Mouse (Mus musculus) limb, embryonic 10.5 days (tissue): ENCODE measurements around the gene Gm13277. TPM values are rescaled to one million over a fixed set of nuclear protein-coding genes. Genes with fewer than 3 reads are reported as not detected.
A peak's percentile ranks its signal among the peaks of the same experiment; 100 is the strongest.
"Not testable (repeated sequence)": the region's sequence is repeated elsewhere in the genome, so short reads cannot be mapped to it uniquely, and the experiment has no call there.

Experiments used
- DNase-seq: peaks from one replicate; pipeline ENCODE4 v3.0.0-alpha.2; 2017; ENCODE audit warnings: low spot score
- H3K27ac ChIP-seq: fragments of 300-500 bp; sonication (generic); 2 replicates; pipeline ENCODE4 v1.5.1; 2016; ENCODE audit warnings: mild to moderate bottlenecking
- H3K27me3 ChIP-seq: fragments of 300-500 bp; sonication (generic); 2 replicates; pipeline ENCODE4 v1.6.1; 2016; ENCODE audit warnings: low read depth, mild to moderate bottlenecking; ENCODE audit not compliant: poor library complexity, severe bottlenecking
- H3K36me3 ChIP-seq: fragments of 300-500 bp; sonication (generic); 2 replicates; pipeline ENCODE4 v1.6.1; 2016; ENCODE audit warnings: mild to moderate bottlenecking, moderate library complexity
- H3K4me1 ChIP-seq: fragments of 300-500 bp; sonication (generic); 2 replicates; pipeline ENCODE4 v1.6.1; 2016
- H3K4me3 ChIP-seq: fragments of 300-500 bp; sonication (generic); 2 replicates; pipeline ENCODE4 v1.5.1; 2016; ENCODE audit warnings: mild to moderate bottlenecking, moderate library complexity
- H3K9me3 ChIP-seq: fragments of 300-500 bp; sonication (generic); replicated peaks from 2 replicates; pipeline ENCODE4 v1.6.1; 2016; ENCODE audit warnings: mild to moderate bottlenecking
- WGBS: fragments of 180-500 bp; shearing (Covaris S2); methylation state at CpG from one replicate; pipeline ENCODE4 v1.1.7; 2016; 5-methylcytosine and 5-hydroxymethylcytosine counted together
- polyA plus RNA-seq: library from polyadenylated mRNA; unstranded; fragments of >200 nt; fragmentation: Nextera tagmentation; extraction: Ambion mirVana; gene quantifications from 2 replicates; pipeline ENCODE4 v1.2.1, GENCODE M21; 2016

The Gm13277 gene
- polyA plus RNA-seq = not detected in 2 replicates

DNA sequence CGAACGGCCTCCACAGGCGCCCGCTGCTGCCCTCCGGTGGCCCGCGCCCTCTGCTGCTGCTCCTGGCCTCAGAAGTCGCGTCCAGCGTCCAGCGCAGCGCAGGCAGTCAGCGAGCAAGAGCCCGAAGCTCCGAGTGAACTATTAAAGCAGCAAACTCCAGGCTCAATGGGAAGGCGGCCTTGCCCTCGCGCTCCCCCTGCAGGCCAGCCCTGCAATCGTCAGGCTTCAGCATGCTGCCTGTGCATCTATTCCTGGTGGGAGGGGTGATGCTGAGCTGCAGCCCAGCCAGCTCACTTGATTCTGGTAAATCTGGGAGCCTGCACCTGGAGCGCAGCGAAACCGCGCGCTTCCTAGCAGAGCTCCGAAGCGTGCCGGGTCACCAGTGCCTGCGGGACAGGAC lies at the start of gene Gm13277:
Gm13277 (plus strand) TSS at position 231 of the 400 bp plus-strand sequence.
- H3K4me1 ChIP-seq, H3K4me3 ChIP-seq, DNase-seq, H3K27ac ChIP-seq, H3K9me3 ChIP-seq, H3K36me3 ChIP-seq, H3K27me3 ChIP-seq: not testable (repeated sequence)
- WGBS = 0% methylated on average over 4 of the region's 28 CpGs

DNA sequence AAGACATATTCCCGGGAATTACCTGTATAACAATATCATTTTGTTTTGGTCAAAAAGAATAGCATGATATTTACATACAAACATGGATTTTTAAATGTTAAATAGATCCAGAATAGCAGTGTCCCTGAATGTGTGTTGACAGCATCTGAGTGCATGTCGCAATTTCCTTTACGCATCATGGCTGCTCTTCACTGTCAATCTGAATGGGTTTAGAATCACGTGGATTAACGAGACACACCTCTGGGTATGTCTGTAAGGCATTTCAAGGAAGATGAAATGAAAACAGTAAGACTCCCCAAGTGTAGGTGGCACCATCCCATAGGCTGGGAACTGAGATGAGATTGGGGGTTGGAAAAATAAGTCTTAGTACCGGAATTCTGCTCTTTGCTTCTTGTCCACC lies 49.4 kb upstream of the Gm13277 start:
- no peak for DNase-seq
- Histone ChIP-seq H3K27me3 (no peaks in the 10 kb centered on the region), H3K27ac (no peak overlapping the region), H3K4me3 (no peak overlapping the region), H3K4me1 (0 out of 2 replicates have a peak, but pooled peaks cover 3% of the 10 kb centered on the region), H3K9me3 (no peaks in the 10 kb centered on the region), H3K36me3 (no peaks in the 10 kb centered on the region)
- WGBS = 93% methylated on average over 6 of the region's 6 CpGs

DNA sequence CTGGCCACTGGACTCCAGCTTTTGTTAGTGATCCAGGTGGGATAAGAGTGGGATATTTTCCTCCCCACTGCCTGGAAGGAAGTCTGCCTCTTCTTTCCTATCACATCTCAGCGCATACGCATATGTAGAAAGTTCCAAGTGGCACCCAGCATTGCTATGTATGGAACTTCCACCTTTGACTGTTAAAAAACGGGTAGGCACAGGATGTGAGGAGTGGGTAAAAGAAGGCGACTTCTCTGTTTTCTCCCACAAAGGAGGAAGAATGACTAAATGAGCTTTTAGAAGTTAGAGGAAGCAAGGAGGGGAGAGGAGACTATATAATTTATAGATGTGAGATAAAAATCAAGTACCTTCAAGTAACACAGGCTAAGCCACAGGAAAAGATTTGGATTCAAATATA lies 47.0 kb upstream of the Gm13277 start:
- no peaks in the 10 kb centered on the region for H3K9me3 ChIP-seq
- no peak for DNase-seq
- no peak overlapping the region for H3K27ac ChIP-seq
- H3K36me3 ChIP-seq = no peaks in the 10 kb centered on the region
- H3K4me3 ChIP-seq = no peak overlapping the region
- H3K4me1 ChIP-seq = peaks cover 15% of the 10 kb centered on the region
- WGBS = 90% methylated on average over 4 of the region's 4 CpGs
- no peaks in the 10 kb centered on the region for H3K27me3 ChIP-seq

DNA sequence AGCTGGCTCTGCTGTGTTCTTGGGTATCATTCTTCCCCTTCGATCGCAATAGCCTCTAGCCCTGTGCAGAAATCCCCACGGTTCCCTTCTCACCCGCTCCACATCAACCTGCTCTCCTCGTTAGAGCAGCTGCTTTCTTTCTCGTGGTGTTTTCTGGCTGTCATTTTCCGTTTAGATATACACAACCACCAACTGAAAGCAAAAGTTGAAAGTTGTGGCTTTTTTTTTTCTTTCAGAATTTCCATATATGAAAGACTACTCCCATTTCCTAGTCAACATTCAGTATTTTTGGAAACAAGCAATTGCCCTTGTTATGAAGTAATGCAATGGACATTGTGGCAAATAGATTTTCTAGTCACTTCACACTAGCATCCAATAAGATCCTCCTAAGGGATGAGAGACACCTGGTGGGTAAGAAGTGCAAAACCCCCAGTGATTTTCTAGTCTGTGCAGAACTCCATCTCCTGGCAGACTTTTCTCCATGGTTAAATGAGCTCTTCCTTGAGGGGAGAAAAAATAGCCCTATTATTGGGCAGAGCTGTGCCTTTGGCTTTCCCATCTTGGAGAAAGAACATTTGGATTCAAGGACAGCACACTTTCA lies 45.6 kb upstream of the Gm13277 start:
- H3K27me3 ChIP-seq = no peaks in the 10 kb centered on the region
- DNase-seq = no peak
- H3K27ac ChIP-seq = no peak overlapping the region
- H3K4me3 ChIP-seq = no peak overlapping the region
- H3K9me3 ChIP-seq = no peaks in the 10 kb centered on the region
- WGBS = 87% methylated on average over 7 of the region's 7 CpGs
- H3K36me3 ChIP-seq = no peaks in the 10 kb centered on the region
- H3K4me1 ChIP-seq = peaks cover 22% of the 10 kb centered on the region

DNA sequence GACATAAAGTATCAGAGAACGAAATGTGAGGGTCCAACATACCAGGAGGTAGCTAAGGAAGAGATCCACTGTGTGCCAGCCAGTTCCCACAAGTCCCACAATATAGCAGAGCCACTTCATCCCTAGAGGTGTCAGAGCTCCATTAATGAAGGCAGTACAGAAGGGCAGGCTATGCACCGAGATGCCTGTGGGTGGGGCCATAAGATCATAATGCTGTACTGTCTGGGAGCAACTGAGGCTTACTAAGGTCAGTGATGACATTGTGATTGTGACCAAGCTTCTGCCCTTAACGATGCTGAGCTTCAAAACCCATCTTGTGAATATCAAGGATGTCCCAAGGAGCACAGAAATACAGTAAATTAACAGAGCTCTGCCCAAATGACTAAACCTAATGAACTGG lies 44.2 kb upstream of the Gm13277 start:
- H3K4me3 ChIP-seq = no peak overlapping the region
- H3K27ac ChIP-seq = no peak overlapping the region
- WGBS = 85% methylated on average over 3 of the region's 3 CpGs
- DNase-seq = no peak
- H3K9me3 ChIP-seq = no peaks in the 10 kb centered on the region
- H3K36me3 ChIP-seq = no peaks in the 10 kb centered on the region
- no peaks in the 10 kb centered on the region for H3K27me3 ChIP-seq
- peaks cover 24% of the 10 kb centered on the region for H3K4me1 ChIP-seq

DNA sequence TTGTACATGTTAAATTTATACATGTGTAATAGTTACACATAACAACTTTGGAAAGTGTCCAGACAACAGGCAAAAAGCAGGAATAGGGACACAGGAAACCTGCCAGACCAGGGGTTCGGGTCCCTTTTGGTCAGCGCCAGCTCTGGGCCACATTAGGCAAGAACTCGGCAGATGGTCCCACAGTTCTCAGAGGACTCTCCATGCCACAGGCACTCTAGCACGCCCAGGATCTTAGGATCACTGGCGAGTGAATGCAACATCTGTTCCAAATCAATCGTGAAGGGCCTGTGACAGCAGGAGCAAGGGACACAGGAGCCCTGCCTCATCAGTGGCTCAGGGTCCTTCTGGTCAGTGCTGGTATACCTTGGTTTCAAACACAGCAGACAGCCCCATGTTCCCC lies 38.5 kb upstream of the Gm13277 start:
- no peak for DNase-seq
- Histone ChIP-seq H3K4me1 (peaks cover 27% of the 10 kb centered on the region), H3K27ac (no peak overlapping the region), H3K27me3 (no peaks in the 10 kb centered on the region), H3K36me3 (no peaks in the 10 kb centered on the region), H3K4me3 (no peak overlapping the region), H3K9me3 (no peaks in the 10 kb centered on the region)
- WGBS = 43% methylated on average over 6 of the region's 6 CpGs

DNA sequence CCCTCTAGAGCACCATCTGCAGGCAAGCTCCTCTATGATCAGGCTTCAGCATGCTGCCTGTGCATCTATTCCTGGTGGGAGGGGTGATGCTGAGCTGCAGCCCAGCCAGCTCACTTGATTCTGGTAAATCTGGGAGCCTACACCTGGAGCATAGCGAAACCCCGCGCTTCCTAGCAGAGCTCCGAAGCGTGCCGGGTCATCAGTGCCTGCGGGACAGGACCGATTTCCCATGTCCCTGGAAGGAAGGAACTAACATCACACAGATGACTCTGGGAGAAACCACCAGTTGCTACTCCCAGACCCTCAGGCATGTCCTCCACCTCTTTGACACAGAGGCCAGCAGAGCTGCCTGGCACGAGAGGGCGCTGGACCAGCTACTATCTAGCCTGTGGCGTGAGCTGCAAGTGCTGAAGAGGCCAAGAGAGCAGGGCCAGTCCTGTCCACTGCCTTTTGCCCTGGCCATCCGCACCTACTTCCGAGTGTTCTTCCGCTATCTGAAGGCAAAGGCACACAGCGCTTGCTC lies 33.6 kb upstream of the Gm13277 start, which contains the start of gene Gm13271:
Gm13271 (plus strand) TSS at position 51 of the 523 bp plus-strand sequence.
- WGBS = 72% methylated on average over 15 of the region's 15 CpGs

DNA sequence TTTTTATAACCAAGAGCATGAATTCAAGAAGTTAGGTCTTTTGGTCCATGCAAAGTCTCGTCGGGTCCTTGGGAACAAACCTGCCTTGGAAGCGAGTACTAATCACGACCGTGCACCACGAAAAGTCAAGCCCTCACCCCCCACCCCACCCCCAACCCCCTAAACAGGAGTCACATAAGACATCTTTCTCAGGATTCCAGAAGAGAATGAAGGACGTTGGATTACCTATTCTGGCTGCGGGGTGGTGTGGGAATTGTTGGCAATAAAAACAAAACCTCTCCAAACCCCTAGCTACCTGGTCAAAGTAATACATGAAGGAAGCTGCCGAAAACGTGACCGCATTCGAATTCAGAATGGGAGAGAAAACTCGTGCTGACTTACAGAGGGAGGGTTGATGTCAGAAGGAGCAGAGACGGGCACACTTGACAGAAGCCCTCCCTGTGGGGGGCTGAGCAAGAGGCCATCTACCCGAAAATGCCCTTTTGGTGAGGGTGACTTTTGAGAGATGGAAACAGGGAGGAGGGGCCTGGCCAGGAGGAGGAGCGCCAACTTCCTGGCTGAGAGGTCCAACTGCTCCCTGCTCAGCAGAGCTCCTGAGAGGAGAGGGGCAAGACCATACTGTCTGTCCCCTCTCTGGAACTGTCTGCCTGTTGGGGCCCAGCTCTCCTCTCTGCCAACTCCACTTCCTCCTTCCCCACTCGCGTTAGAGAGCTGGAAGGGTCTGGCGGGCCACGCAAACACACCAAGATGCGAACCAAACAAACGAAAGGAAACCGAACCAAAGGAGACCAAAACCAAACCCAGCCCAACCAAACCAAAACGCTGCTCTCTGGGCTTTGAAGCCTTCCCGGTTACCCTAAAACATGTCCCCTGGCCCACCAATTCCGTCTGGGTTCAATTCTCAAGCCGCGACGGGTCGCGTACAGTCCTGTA lies 31.6 kb upstream of the Gm13277 start:
- WGBS = 14% methylated on average over 29 of the region's 31 CpGs
- Histone ChIP-seq H3K27ac (peak overlapping the region; percentile 81), H3K4me3 (peak overlapping the region; percentile 56)
- not testable (repeated sequence) for H3K9me3 ChIP-seq, H3K4me1 ChIP-seq, H3K36me3 ChIP-seq, H3K27me3 ChIP-seq
- DNase-seq = peak; percentile 61

More for the DNA sequence above, 33.6 kb upstream of the Gm13277 start, which contains the start of gene Gm13271:
- H3K36me3 ChIP-seq, H3K9me3 ChIP-seq, DNase-seq, H3K27me3 ChIP-seq, H3K4me1 ChIP-seq, H3K27ac ChIP-seq, H3K4me3 ChIP-seq: not testable (repeated sequence)

DNA sequence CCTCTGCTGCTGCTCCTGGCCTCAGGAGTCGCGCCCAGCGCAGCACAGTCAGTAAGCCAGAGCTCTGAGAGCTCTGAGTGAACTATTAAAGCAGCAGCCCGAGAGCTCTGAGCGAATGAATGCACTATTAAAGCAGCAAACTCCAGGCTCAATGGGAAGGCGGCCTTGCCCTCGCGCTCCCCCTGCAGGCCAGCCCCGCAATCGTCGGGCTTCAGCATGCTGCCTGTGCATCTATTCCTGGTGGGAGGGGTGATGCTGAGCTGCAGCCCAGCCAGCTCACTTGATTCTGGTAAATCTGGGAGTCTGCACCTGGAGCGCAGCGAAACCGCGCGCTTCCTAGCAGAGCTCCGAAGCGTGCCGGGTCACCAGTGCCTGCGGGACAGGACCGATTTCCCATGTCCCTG lies 30.8 kb upstream of the Gm13277 start:
- under 1% methylated on average over 21 of the region's 21 CpGs for WGBS
- peak; percentile 80 for DNase-seq
- Histone ChIP-seq H3K27ac (peak overlapping the region; percentile 81), H3K4me3 (peak overlapping the region; percentile 56)
- not testable (repeated sequence) for H3K27me3 ChIP-seq, H3K9me3 ChIP-seq, H3K36me3 ChIP-seq, H3K4me1 ChIP-seq

DNA sequence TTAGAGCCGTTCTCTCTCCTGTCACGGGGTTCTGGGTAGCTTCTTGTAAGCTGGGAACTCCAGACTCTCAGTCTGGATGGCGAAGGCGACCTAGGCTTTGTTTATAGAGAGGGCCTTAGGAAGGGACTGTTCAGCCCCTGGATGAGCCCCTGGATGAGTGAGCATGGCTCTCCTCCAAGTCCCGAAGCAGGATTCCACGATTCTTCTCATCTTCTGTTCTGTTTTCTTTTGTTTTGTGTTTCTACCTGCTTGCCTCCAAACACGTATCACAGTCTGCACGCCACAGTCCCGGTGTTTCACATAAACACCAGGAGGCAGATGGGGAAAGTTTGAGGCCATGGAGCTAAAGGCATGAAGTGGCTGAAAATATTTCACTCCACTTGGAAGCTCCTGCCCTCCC lies 29.7 kb upstream of the Gm13277 start:
- not testable (repeated sequence) for H3K36me3 ChIP-seq, H3K4me3 ChIP-seq, DNase-seq, H3K4me1 ChIP-seq, H3K9me3 ChIP-seq, H3K27me3 ChIP-seq, H3K27ac ChIP-seq
- 88% methylated on average over 9 of the region's 9 CpGs for WGBS

DNA sequence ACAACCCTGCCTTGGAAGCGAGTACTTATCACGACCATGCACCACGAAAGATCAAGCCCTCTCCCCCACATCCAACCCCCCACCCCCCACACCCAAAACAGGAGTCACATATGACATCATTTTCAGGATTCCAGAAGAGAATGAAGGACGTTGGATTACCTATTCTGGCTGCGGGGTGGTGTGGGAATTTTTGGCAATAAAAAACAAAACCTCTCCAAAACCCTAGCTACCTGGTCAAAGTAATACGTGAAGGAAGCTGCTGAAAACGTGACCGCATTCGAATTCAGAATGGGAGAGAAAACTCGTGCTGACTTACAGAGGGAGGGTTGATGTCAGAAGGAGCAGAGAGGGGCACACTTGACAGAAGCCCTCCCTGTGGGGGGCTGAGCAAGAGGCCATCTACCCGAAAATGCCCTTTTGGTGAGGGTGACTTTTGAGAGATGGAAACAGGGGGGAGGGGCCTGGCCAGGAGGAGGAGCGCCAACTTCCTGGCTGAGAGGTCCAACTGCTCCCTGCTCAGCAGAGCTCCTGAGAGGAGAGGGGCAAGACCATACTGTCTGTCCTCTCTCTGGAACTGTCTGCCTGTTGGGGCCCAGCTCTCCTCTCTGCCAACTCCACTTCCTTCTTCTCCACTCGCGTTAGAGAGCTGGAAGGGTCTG lies 28.7 kb upstream of the Gm13277 start, which contains the start of gene Gm13283:
Gm13283 (plus strand) TSS at position 510 of the 659 bp plus-strand sequence.
- WGBS = 23% methylated on average over 10 of the region's 14 CpGs
- H3K27ac ChIP-seq = peak within 1 kb of the TSS; percentile 62; the same call in 1 of the 2 replicates
- not testable (repeated sequence) for H3K9me3 ChIP-seq, H3K27me3 ChIP-seq, H3K4me1 ChIP-seq, DNase-seq, H3K36me3 ChIP-seq
- H3K4me3 ChIP-seq = peak within 1 kb of the TSS; percentile 40

DNA sequence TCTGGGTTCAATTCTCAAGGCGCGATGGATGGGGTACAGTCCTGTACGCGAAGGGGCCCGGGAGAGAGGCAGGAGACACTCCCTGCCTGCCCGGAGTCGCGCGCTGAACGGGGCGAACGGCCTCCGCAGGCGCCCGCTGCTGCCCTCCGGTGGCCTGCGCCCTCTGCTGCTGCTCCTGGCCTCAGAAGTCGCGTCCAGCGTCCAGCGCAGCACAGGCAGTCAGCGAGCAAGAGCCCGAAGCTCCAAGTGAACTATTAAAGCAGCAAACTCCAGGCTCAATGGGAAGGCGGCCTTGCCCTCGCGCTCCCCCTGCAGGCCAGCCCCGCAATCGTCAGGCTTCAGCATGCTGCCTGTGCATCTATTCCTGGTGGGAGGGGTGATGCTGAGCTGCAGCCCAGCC lies 28.0 kb upstream of the Gm13277 start:
- DNase-seq = peak; percentile 66
- 1% methylated on average over 28 of the region's 28 CpGs for WGBS
- not testable (repeated sequence) for H3K27me3 ChIP-seq, H3K4me1 ChIP-seq, H3K36me3 ChIP-seq, H3K9me3 ChIP-seq
- Histone ChIP-seq H3K4me3 (peak overlapping the region; percentile 40), H3K27ac (peak overlapping the region; percentile 62; the same call in 1 of the 2 replicates)
